Mouse (Mus musculus): ENCODE data around the gene Hhat. TPM values are rescaled to one million over a fixed set of nuclear protein-coding genes. Genes with fewer than 3 reads are reported as not detected.

Hhat gene
- polyA plus RNA-seq, 1 experiment: 3.9 TPM

DNA sequence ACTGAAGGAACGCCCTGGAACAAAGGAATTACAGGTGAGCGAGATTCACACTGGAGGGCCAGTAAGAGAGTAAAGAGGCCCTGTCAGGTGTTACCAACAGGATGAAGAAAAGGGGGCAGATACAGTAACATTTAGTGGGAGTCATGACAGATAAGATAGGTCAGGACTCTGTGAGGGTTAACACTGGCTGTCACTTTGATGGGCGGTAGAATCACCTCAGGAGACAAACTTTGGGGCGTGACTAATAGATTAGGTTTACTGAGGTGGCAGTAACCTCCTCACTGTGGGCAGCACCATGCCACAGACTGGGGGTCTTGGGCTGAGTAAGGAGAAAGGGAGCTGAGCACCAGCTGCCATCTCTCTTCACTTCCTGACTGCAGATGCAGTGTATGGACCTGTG, 121.0 kb downstream of the Hhat start:
- H3K79me3 ChIP-seq (ENCODE audit: low read depth): no peaks in the 10 kb centered on the region
- TF ChIP-seq FOSL1 (IDR thresholded peaks at IDR 0.05; ENCODE audit: insufficient read depth, low read length, poor library complexity, severe bottlenecking) (no peak), MAX (IDR thresholded peaks at IDR 0.05) (no peak), CEBPB (IDR thresholded peaks at IDR 0.05; ENCODE audit: low read depth) (no peak), MYOG (IDR thresholded peaks at IDR 0.05; ENCODE audit: control insufficient read depth, extremely low read depth, insufficient read length) (no peak), MYOD1 (IDR thresholded peaks at IDR 0.05; ENCODE audit: control insufficient read depth, insufficient read length, low read depth) (no peak), CTCF (IDR thresholded peaks at IDR 0.05; ENCODE audit: control insufficient read depth, insufficient read depth, insufficient read length) (no peak), USF1 (IDR thresholded peaks at IDR 0.05; ENCODE audit: low read depth) (no peak)
- H3K4me3 ChIP-seq (ENCODE audit: insufficient read depth, poor library complexity, severe bottlenecking): no peak overlapping the region
- H3ac ChIP-seq (ENCODE audit: control insufficient read depth, insufficient read length, low read depth): no peak overlapping the region
- H3K79me2 ChIP-seq (ENCODE audit: control insufficient read depth, insufficient read depth): no peaks in the 10 kb centered on the region
- H3K36me3 ChIP-seq (ENCODE audit: control insufficient read depth, insufficient read depth): no peaks in the 10 kb centered on the region
- H3K27me3 ChIP-seq (ENCODE audit: control insufficient read depth, insufficient read depth, insufficient read length): no peaks in the 10 kb centered on the region

DNA sequence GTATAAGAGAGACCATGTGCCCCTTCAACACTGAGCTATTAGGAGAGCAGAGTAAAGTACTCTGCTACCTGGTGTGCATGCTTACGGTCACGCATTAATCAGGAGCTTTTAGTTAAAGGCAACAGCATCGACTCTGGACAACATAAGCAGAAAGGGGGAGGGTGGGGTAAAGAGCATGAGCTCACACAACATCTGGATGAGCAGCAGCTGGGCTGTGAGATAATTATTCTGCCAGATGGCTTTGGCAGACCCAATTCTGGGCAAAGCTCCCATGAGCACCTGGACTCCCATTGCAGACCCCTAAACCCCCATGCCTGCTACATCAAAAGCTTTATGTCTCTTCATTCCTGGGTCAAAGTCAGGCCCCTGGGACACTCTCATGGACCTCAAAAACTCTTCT, 121.8 kb downstream of the Hhat start:
- H3K4me3 ChIP-seq (ENCODE audit: insufficient read depth, poor library complexity, severe bottlenecking): no peak overlapping the region
- no peak overlapping the region for H3ac ChIP-seq (ENCODE audit: control insufficient read depth, insufficient read length, low read depth)
- H3K79me3 ChIP-seq (ENCODE audit: low read depth): no peaks in the 10 kb centered on the region
- no peaks in the 10 kb centered on the region for H3K27me3 ChIP-seq (ENCODE audit: control insufficient read depth, insufficient read depth, insufficient read length)
- H3K79me2 ChIP-seq (ENCODE audit: control insufficient read depth, insufficient read depth): no peaks in the 10 kb centered on the region
- TF ChIP-seq MAX (IDR thresholded peaks at IDR 0.05) (no peak), CTCF (IDR thresholded peaks at IDR 0.05; ENCODE audit: control insufficient read depth, insufficient read depth, insufficient read length) (no peak), FOSL1 (IDR thresholded peaks at IDR 0.05; ENCODE audit: insufficient read depth, low read length, poor library complexity, severe bottlenecking) (no peak), MYOD1 (IDR thresholded peaks at IDR 0.05; ENCODE audit: control insufficient read depth, insufficient read length, low read depth) (no peak), USF1 (IDR thresholded peaks at IDR 0.05; ENCODE audit: low read depth) (no peak), MYOG (IDR thresholded peaks at IDR 0.05; ENCODE audit: control insufficient read depth, extremely low read depth, insufficient read length) (no peak), CEBPB (IDR thresholded peaks at IDR 0.05; ENCODE audit: low read depth) (no peak)
- H3K36me3 ChIP-seq (ENCODE audit: control insufficient read depth, insufficient read depth): no peaks in the 10 kb centered on the region

DNA sequence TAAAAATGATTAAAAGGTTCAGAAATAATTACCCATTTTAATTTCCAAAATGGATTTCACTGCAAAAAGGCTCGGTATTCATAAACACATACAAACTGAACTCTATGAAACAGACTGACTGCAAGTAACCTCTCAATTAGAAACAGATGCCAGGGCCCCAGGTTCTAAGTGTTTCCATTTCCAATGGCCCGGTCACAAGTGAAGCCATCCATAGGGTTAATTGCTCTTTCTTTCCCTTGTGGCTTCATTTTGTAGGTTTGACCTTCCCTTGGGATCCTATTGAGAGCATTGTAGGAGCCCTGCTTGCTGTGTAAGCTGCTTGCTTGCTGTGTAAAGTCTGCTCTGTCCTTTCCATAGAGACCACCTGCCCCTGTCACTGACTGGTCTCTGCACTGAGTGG, 123.7 kb downstream of the Hhat start:
- Histone ChIP-seq H3K27me3 (ENCODE audit: control insufficient read depth, insufficient read depth, insufficient read length) (no peaks in the 10 kb centered on the region), H3K36me3 (ENCODE audit: control insufficient read depth, insufficient read depth) (no peaks in the 10 kb centered on the region), H3K4me3 (ENCODE audit: insufficient read depth, poor library complexity, severe bottlenecking) (no peak overlapping the region), H3ac (ENCODE audit: control insufficient read depth, insufficient read length, low read depth) (no peak overlapping the region), H3K79me2 (ENCODE audit: control insufficient read depth, insufficient read depth) (no peaks in the 10 kb centered on the region), H3K79me3 (ENCODE audit: low read depth) (no peaks in the 10 kb centered on the region)
- TF ChIP-seq FOSL1 (IDR thresholded peaks at IDR 0.05; ENCODE audit: insufficient read depth, low read length, poor library complexity, severe bottlenecking) (no peak), CEBPB (IDR thresholded peaks at IDR 0.05; ENCODE audit: low read depth) (no peak), MYOD1 (IDR thresholded peaks at IDR 0.05; ENCODE audit: control insufficient read depth, insufficient read length, low read depth) (no peak), MYOG (IDR thresholded peaks at IDR 0.05; ENCODE audit: control insufficient read depth, extremely low read depth, insufficient read length) (no peak), CTCF (IDR thresholded peaks at IDR 0.05; ENCODE audit: control insufficient read depth, insufficient read depth, insufficient read length) (no peak), MAX (IDR thresholded peaks at IDR 0.05) (no peak), USF1 (IDR thresholded peaks at IDR 0.05; ENCODE audit: low read depth) (no peak)

DNA sequence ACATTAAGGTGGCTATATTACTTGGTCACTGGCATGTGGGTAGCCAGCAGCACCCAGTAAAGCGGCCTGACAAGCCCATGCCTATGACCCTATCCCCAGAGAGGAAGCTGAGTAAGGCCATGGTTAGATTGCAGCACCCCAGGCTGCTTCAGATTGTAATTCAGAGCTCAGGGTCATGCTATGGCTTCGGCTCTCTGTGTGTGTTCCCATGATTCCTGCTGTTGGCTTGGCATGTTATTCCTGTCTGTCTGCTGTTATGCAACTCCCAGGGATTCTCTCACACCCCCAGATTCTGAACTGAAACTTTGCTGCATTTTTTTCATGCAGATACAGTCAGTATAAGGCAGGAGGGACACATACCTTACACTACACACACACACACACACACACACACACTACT, 128.9 kb downstream of the Hhat start:
- no peak for TF ChIP-seq MYOG (IDR thresholded peaks at IDR 0.05; ENCODE audit: control insufficient read depth, extremely low read depth, insufficient read length)
- no peak for TF ChIP-seq CTCF (IDR thresholded peaks at IDR 0.05; ENCODE audit: control insufficient read depth, insufficient read depth, insufficient read length)
- TF ChIP-seq CEBPB (IDR thresholded peaks at IDR 0.05; ENCODE audit: low read depth): no peak
- no peak for TF ChIP-seq USF1 (IDR thresholded peaks at IDR 0.05; ENCODE audit: low read depth)
- TF ChIP-seq MAX (IDR thresholded peaks at IDR 0.05): no peak
- TF ChIP-seq MYOD1 (IDR thresholded peaks at IDR 0.05; ENCODE audit: control insufficient read depth, insufficient read length, low read depth): no peak
- TF ChIP-seq FOSL1 (IDR thresholded peaks at IDR 0.05; ENCODE audit: insufficient read depth, low read length, poor library complexity, severe bottlenecking): no peak
- Histone ChIP-seq H3K4me3 (ENCODE audit: insufficient read depth, poor library complexity, severe bottlenecking) (no peak overlapping the region), H3K36me3 (ENCODE audit: control insufficient read depth, insufficient read depth) (no peaks in the 10 kb centered on the region), H3K79me2 (ENCODE audit: control insufficient read depth, insufficient read depth) (no peaks in the 10 kb centered on the region), H3K79me3 (ENCODE audit: low read depth) (no peaks in the 10 kb centered on the region), H3ac (ENCODE audit: control insufficient read depth, insufficient read length, low read depth) (no peak overlapping the region), H3K27me3 (ENCODE audit: control insufficient read depth, insufficient read depth, insufficient read length) (no peaks in the 10 kb centered on the region)

DNA sequence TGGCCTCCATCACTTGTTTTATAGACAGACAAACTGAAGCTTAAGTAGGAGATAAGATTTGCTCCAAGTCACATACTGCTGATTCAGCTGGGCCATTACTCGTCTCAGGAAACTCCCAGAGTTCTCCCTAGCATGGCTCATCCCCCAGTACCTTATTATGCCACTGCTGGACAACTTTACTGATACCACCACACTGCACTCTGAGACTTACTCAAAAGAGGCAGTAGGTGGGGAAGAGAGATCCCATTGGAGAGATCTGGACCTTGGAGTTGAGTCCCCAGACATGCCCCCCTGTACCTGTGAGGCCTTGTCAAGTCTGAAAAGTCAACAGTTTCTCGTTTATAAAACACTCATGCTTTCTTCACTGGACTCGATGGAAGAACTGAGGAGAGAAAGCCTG, 131.8 kb downstream of the Hhat start:
- Histone ChIP-seq H3K36me3 (ENCODE audit: control insufficient read depth, insufficient read depth) (no peaks in the 10 kb centered on the region), H3K4me3 (ENCODE audit: insufficient read depth, poor library complexity, severe bottlenecking) (no peak overlapping the region), H3K79me2 (ENCODE audit: control insufficient read depth, insufficient read depth) (no peaks in the 10 kb centered on the region), H3ac (ENCODE audit: control insufficient read depth, insufficient read length, low read depth) (no peak overlapping the region), H3K27me3 (ENCODE audit: control insufficient read depth, insufficient read depth, insufficient read length) (no peaks in the 10 kb centered on the region), H3K79me3 (ENCODE audit: low read depth) (no peaks in the 10 kb centered on the region)
- no peak for TF ChIP-seq FOSL1 (IDR thresholded peaks at IDR 0.05; ENCODE audit: insufficient read depth, low read length, poor library complexity, severe bottlenecking)
- no peak for TF ChIP-seq CEBPB (IDR thresholded peaks at IDR 0.05; ENCODE audit: low read depth)
- TF ChIP-seq USF1 (IDR thresholded peaks at IDR 0.05; ENCODE audit: low read depth): no peak
- no peak for TF ChIP-seq CTCF (IDR thresholded peaks at IDR 0.05; ENCODE audit: control insufficient read depth, insufficient read depth, insufficient read length)
- TF ChIP-seq MYOG (IDR thresholded peaks at IDR 0.05; ENCODE audit: control insufficient read depth, extremely low read depth, insufficient read length): no peak
- no peak for TF ChIP-seq MAX (IDR thresholded peaks at IDR 0.05)
- TF ChIP-seq MYOD1 (IDR thresholded peaks at IDR 0.05; ENCODE audit: control insufficient read depth, insufficient read length, low read depth): no peak

DNA sequence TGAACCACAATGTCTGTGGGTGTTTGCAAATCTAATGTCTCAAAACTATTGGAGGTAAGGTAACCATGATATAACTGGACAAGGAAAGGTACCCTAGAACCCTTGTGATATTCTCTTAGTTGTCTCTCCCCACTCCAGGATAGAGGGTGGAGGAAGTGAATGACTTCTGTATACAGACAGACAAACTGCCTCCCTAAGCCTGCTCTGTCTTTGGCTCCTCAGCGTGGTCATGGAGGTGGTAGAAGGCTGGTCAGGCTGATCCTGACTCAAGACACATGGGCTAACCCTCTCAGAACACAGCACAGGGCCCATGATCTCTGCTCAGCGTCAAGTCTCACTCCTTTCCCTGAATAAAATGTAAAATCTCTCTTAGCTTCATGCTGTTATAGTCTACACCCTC, 149.2 kb downstream of the Hhat start:
- Histone ChIP-seq H3K79me3 (ENCODE audit: low read depth) (no peaks in the 10 kb centered on the region), H3ac (ENCODE audit: control insufficient read depth, insufficient read length, low read depth) (no peak overlapping the region), H3K79me2 (ENCODE audit: control insufficient read depth, insufficient read depth) (no peaks in the 10 kb centered on the region), H3K4me3 (ENCODE audit: insufficient read depth, poor library complexity, severe bottlenecking) (no peak overlapping the region), H3K36me3 (ENCODE audit: control insufficient read depth, insufficient read depth) (no peaks in the 10 kb centered on the region), H3K27me3 (ENCODE audit: control insufficient read depth, insufficient read depth, insufficient read length) (no peaks in the 10 kb centered on the region)
- TF ChIP-seq MYOD1 (IDR thresholded peaks at IDR 0.05; ENCODE audit: control insufficient read depth, insufficient read length, low read depth) (no peak), MAX (IDR thresholded peaks at IDR 0.05) (no peak), CTCF (IDR thresholded peaks at IDR 0.05; ENCODE audit: control insufficient read depth, insufficient read depth, insufficient read length) (no peak), CEBPB (IDR thresholded peaks at IDR 0.05; ENCODE audit: low read depth) (no peak), MYOG (IDR thresholded peaks at IDR 0.05; ENCODE audit: control insufficient read depth, extremely low read depth, insufficient read length) (no peak), USF1 (IDR thresholded peaks at IDR 0.05; ENCODE audit: low read depth) (no peak), FOSL1 (IDR thresholded peaks at IDR 0.05; ENCODE audit: insufficient read depth, low read length, poor library complexity, severe bottlenecking) (no peak)
